Mouse (Mus musculus) lung, postnatal 0 days (tissue): Measurements from ENCODE around the gene Hoxa3. TPM values are rescaled to one million over a fixed set of nuclear protein-coding genes. Genes with fewer than 3 reads are reported as not detected.

ENCODE experiments used
- ATAC-seq: fragments of 200-750 bp; cut with Nextera tagmentation; 2 replicates; pipeline ENCODE4 v1.8.0; 2017; ENCODE audit warnings: moderate library complexity
- DNase-seq: peaks from one replicate; pipeline ENCODE4 v3.0.0-alpha.2; 2016; ENCODE audit warnings: low spot score
- H3K27ac ChIP-seq: fragments of 300-500 bp; sonication (generic); 2 replicates; pipeline ENCODE4 v1.5.1; 2014; ENCODE audit warnings: antibody characterized with exemption, mild to moderate bottlenecking, low read length, mixed read lengths
- H3K27me3 ChIP-seq: fragments of 300-500 bp; sonication (generic); replicated peaks from 2 replicates; pipeline ENCODE4 v1.6.1; 2014; ENCODE audit warnings: low read length, mixed read lengths; ENCODE audit not compliant: insufficient read depth
- H3K36me3 ChIP-seq: fragments of 300-500 bp; sonication (generic); 2 replicates; pipeline ENCODE4 v1.6.1; 2014; ENCODE audit warnings: low read length, mixed read lengths; ENCODE audit not compliant: insufficient read depth
- H3K4me1 ChIP-seq: fragments of 300-500 bp; sonication (generic); 2 replicates; pipeline ENCODE4 v1.6.1; 2014; ENCODE audit warnings: antibody characterized with exemption, low read depth, low read length, mixed read lengths; ENCODE audit not compliant: insufficient read depth
- H3K4me2 ChIP-seq: fragments of 300-500 bp; sonication (generic); replicated peaks from 2 replicates; pipeline ENCODE4 v1.6.1; 2014; ENCODE audit warnings: low read depth, mild to moderate bottlenecking, low read length, moderate library complexity, mixed read lengths
- H3K4me3 ChIP-seq: fragments of 300-500 bp; sonication (generic); 2 replicates; pipeline ENCODE4 v1.5.1; 2014; ENCODE audit warnings: low read depth, low read length
- H3K9ac ChIP-seq: fragments of 300-500 bp; sonication (generic); replicated peaks from 2 replicates; pipeline ENCODE4 v1.6.1; 2014; ENCODE audit warnings: low read depth, mild to moderate bottlenecking
- H3K9me3 ChIP-seq: fragments of 300-500 bp; sonication (generic); 2 replicates; pipeline ENCODE4 v1.6.1; 2016; ENCODE audit warnings: low read length, mixed read lengths
- CTCF ChIP-seq: IDR thresholded peaks from 2 replicates; pipeline ENCODE4 v1.5.1; 2016; ENCODE audit warnings: antibody characterized with exemption, mild to moderate bottlenecking
- EP300 ChIP-seq: IDR thresholded peaks from 2 replicates; pipeline ENCODE4 v1.6.1; 2016; ENCODE audit warnings: antibody characterized with exemption, mild to moderate bottlenecking, control low read depth
- WGBS: fragments of 180-500 bp; shearing (Covaris S2); extraction: QIAGEN DNeasy Blood & Tissue Kit; methylation state at CpG from one replicate; pipeline ENCODE4 v1.1.7; 2014; 5-methylcytosine and 5-hydroxymethylcytosine counted together
- polyA plus RNA-seq: library from polyadenylated mRNA; unstranded; fragments of >200 nt; fragmentation: Nextera tagmentation; extraction: Ambion mirVana; gene quantifications from 2 replicates; pipeline ENCODE4 v1.2.1, GENCODE M21; 2015

Hoxa3 gene
- polyA plus RNA-seq, 1 experiment from 2014 or later, result 4.3 TPM

- no peak overlapping the region for H3K9ac ChIP-seq
- peak overlapping the region; percentile 57; the same call in 1 of the 2 replicates for H3K27ac ChIP-seq
- no peak overlapping the region for H3K4me3 ChIP-seq
- 19% methylated on average over 9 of the region's 9 CpGs for WGBS
- no peak for TF ChIP-seq EP300
- TF ChIP-seq CTCF, result no peak
- H3K4me1 ChIP-seq, result no peaks in the 10 kb centered on the region
- no peaks in the 10 kb centered on the region for H3K36me3 ChIP-seq
- H3K27me3 ChIP-seq, result 0 out of 2 replicates have a peak, but pooled peaks cover 9% of the 10 kb centered on the region
- peak; percentile 37 for ATAC-seq
- DNase-seq, result no peak
- H3K9me3 ChIP-seq, result no peaks in the 10 kb centered on the region
- peak overlapping the region; percentile 25 for H3K4me2 ChIP-seq
These were observed 16.3 kb downstream of the Hoxa3 start for GRCm38 (mm10) chr6:52196811-52197210.

GRCm38 (mm10) chr6:52194690-52195089, 18.4 kb downstream of the Hoxa3 start:
- ATAC-seq (no peak), DNase-seq (no peak)
- Histone ChIP-seq H3K27ac (peak overlapping the region; percentile 1; the same call in 1 of the 2 replicates), H3K9ac (no peak overlapping the region), H3K27me3 (0 out of 2 replicates have a peak, but pooled peaks cover 6% of the 10 kb centered on the region), H3K36me3 (no peaks in the 10 kb centered on the region), H3K4me3 (no peak overlapping the region), H3K4me1 (peaks cover 3% of the 10 kb centered on the region; the same call in 1 of the 2 replicates), H3K4me2 (no peak overlapping the region), H3K9me3 (no peaks in the 10 kb centered on the region)
- TF ChIP-seq CTCF (no peak), EP300 (no peak)
- whole genome bisulfite sequencing, result 12% methylated on average over 10 of the region's 10 CpGs

- peak overlapping the region; percentile 32; the same call in 1 of the 2 replicates for H3K9ac ChIP-seq
- H3K4me1 ChIP-seq, result peaks cover 3% of the 10 kb centered on the region; the same call in 1 of the 2 replicates
- H3K9me3 ChIP-seq, result no peaks in the 10 kb centered on the region
- H3K27ac ChIP-seq, result peak overlapping the region; percentile 78
- peak overlapping the region; percentile 90 for H3K4me2 ChIP-seq
- no peaks in the 10 kb centered on the region for H3K36me3 ChIP-seq
- DNase-seq (peak; percentile 91), ATAC-seq (peak; percentile 71)
- H3K27me3 ChIP-seq, result 0 out of 2 replicates have a peak, but pooled peaks cover 10% of the 10 kb centered on the region
- 2% methylated on average over 30 of the region's 55 CpGs for WGBS
- TF ChIP-seq EP300 (no peak), CTCF (no peak)
- peak overlapping the region; percentile 62 for H3K4me3 ChIP-seq
These were observed 21.1 kb downstream of the Hoxa3 start for GRCm38 (mm10) chr6:52191860-52192550.

GRCm38 (mm10) chr6:52190906-52191810, 22.0 kb downstream of the Hoxa3 start, which contains the start of gene Hoxa4:
Gene Hoxa4 (minus strand): TSS chr6:52191753.
- TF ChIP-seq EP300, result no peak
- H3K27me3 ChIP-seq, result 0 out of 2 replicates have a peak, but pooled peaks cover 13% of the 10 kb centered on the region
- DNase-seq, result no peak
- peak within 1 kb of the TSS; percentile 93 for H3K27ac ChIP-seq
- no peaks in the 10 kb centered on the region for H3K36me3 ChIP-seq
- H3K4me1 ChIP-seq, result peaks cover 3% of the 10 kb centered on the region; the same call in 1 of the 2 replicates
- 0 out of 2 replicates have a peak, but pooled peaks have one; percentile 15 for ATAC-seq
- under 1% methylated on average over 52 of the region's 102 CpGs for WGBS
- peak within 1 kb of the TSS; percentile 79 for H3K9ac ChIP-seq
- peak within 1 kb of the TSS; percentile 90 for H3K4me2 ChIP-seq
- no peaks in the 10 kb centered on the region for H3K9me3 ChIP-seq
- peak within 1 kb of the TSS; percentile 62 for H3K4me3 ChIP-seq

GRCm38 (mm10) chr6:52190410-52190809, 22.7 kb downstream of the Hoxa3 start:
- peaks cover 3% of the 10 kb centered on the region; the same call in 1 of the 2 replicates for H3K4me1 ChIP-seq
- 3% methylated on average over 23 of the region's 23 CpGs for whole genome bisulfite sequencing
- H3K9me3 ChIP-seq, result no peaks in the 10 kb centered on the region
- H3K27ac ChIP-seq, result peak overlapping the region; percentile 93
- H3K9ac ChIP-seq, result peak overlapping the region; percentile 79
- H3K36me3 ChIP-seq, result no peaks in the 10 kb centered on the region
- peak overlapping the region; percentile 62 for H3K4me3 ChIP-seq
- DNase-seq (peak; percentile 75), ATAC-seq (no peak)
- 0 out of 2 replicates have a peak, but pooled peaks have one; percentile 17 for TF ChIP-seq CTCF
- TF ChIP-seq EP300, result no peak
- 0 out of 2 replicates have a peak, but pooled peaks cover 13% of the 10 kb centered on the region for H3K27me3 ChIP-seq
- H3K4me2 ChIP-seq, result peak overlapping the region; percentile 90
